Mouse (Mus musculus) cerebellum, adult 11 months (tissue): Measurements from ENCODE around the gene Gas2l1.
"Not testable (repeated sequence)": the region's sequence is repeated elsewhere in the genome, so short reads cannot be mapped to it uniquely, and the experiment has no call there.

Experiments used
- DNase-seq: peaks from one replicate; pipeline ENCODE4 v3.0.0; 2022

Gene Gas2l1

DNA sequence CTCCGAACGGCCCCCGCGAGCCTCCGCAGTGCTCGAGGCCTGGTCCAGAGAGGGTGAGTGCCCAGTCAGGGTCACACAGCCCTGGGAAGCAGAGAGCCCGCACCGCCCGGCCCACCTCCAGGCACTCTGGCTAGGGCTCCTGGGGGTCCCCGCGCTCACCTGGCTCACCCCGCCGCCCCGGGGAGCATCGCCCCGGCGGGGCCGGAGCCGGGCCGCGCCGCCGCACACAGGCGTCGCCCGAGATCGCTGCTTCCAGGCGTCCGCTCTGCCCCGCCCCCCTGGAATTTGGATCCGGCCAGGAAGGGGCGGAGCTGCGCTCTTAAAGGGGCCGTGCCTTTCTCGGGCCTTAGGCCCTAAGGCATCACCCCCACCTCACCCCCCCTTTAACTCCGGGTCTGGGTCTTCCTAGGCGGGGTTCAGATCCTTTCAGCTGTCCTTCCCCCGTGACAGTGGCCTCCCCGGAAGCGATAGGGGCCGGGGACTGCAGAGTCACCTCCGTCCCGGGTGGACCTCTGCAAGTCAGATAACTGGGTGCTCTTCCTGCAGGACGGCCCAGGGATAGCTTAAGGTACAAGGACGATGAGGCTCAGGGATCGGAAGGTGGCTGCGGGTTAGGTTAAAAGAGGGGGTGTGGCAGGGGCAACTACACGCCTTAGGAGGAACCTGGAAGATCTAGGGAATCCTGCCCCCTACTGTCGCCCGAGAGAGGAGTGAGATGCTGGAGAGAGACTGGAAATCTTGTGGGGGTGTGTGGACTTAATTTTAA is at the start of gene Gas2l1:
Gene Gas2l1, minus strand, starts transcription at position 272 of the 766 bp plus-strand sequence.
- DNase-seq, result peak; percentile 82

DNA sequence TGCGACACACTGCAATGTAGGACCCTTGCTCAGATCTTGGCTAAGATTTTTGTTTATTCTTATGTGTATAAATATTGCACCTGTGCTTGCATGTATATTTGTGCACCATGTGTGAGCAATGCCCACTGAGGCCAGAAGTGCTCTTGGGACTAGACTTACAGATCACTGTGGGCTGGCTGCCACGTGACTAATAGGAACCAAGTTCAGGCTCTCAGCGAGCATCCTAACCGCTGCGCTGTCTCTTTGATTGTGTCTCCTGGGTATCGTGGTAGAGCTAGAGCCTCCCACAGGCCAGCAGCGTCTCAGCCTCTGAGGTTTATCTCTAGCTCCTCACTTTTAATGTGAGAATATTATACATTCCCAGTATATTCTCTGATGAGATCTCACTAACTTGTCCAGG is 48.5 kb upstream of the Gas2l1 start:
- no peak for DNase-seq

- DNase-seq, result no peak
Measured at GRCm38 (mm10) chr11:5109441-5109840, 44.3 kb upstream of the Gas2l1 start.

GRCm38 (mm10) chr11:5103986-5104509 is 38.9 kb upstream of the Gas2l1 start:
- no peak for DNase-seq

- DNase-seq, result no peak
Measured at GRCm38 (mm10) chr11:5102384-5102783, 37.3 kb upstream of the Gas2l1 start.

- DNase-seq, result no peak
Measured at GRCm38 (mm10) chr11:5101641-5102040, 36.5 kb upstream of the Gas2l1 start.

DNA sequence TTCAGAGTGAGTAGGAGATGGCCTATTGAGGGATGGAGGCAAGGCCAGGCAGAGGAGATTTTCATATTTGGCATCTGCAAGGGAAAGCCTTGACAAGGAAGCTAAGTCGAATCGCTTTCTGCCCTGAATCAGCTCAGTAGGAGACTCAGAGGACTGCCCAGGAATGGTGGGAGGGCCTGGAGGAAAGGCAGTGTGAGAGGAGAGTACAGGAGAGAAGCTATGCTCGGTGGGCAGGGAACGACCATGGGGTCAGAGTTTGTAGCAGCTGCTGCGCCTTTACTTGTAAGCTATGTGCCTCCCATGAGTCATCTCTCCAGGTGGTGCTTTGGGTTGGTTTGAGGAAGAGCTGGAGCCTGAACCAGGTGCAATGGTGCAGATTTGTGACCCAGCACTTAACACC is 35.7 kb upstream of the Gas2l1 start:
- DNase-seq, result no peak

GRCm38 (mm10) chr11:5100283-5100682 is 35.2 kb upstream of the Gas2l1 start:
- DNase-seq, result no peak

- DNase-seq, result peak; percentile 64
Measured at GRCm38 (mm10) chr11:5099576-5100183, 34.6 kb upstream of the Gas2l1 start.

- DNase-seq, result peak; percentile 98
Measured at GRCm38 (mm10) chr11:5098736-5099542, 33.8 kb upstream of the Gas2l1 start, which contains the start of the genes Rhbdd3 and Ewsr1. Rhbdd3 (plus strand) TSS chr11:5098926. Ewsr1 (minus strand) TSS chr11:5099266.

DNA sequence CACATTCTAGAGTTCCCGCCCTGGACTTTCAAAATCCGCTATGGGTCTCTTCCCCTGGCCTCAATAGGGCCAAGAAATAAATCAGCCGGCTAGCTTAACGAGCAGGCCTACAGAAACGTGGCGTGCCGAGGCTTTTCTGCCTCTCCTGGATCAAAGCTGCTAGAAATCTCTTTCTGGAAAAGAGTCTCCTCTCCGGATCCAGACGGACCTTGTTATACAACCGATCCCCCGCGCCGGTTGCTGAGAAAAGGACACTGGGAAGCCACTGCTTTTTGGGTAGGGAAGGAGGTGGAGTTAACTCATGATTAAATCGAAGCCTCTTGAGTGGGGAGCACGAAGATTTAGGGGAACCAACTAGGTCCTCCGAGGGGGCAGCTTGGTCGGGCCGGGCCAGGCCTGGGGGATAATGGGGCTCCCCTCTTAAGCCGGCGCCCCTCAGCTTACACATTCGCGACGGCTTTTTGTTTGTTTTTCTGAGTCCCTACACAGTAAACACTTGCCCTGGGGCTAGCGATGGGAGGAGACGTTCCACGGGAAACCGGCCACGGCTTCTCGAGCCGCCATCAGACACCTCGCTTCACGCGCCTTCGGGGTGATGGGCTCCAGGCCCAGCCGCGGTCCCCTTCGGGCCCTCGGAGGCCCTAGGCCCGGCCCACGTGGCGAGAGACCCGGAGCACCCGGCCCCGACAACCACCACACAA is 33.1 kb upstream of the Gas2l1 start:
- peak; percentile 40 for DNase-seq

DNA sequence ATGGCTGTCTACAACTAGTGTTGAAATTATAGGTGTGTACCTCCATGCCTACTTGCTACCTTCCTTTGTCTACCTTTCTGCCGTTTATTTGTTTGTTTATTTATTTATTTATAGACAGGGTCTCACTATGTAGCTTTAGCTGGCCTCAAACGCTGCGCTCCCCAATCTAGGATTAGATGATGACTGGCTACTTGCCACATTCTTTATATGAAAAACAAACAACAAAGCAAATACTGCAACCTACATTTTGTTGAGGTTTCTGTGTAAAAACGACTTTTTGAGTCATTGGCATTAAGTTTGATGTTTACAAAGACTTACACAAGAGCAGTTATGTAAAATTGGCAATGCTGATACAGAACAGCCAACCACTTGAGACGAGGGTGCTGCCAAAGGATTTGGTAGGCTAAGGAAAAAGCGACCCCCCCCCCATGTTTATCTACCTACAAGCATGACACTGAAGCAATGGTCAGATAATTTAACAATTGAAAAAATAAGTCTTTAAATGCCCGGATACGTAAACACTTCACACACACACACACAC is 31.4 kb upstream of the Gas2l1 start:
- DNase-seq, result no peak

- no peak for DNase-seq
Measured at GRCm38 (mm10) chr11:5095877-5096276, 30.8 kb upstream of the Gas2l1 start.

- DNase-seq, result no peak
Measured at GRCm38 (mm10) chr11:5091706-5092105, 26.6 kb upstream of the Gas2l1 start.

GRCm38 (mm10) chr11:5089147-5089546 is 24.0 kb upstream of the Gas2l1 start:
- no peak for DNase-seq

GRCm38 (mm10) chr11:5076843-5077242 is 11.7 kb upstream of the Gas2l1 start:
- DNase-seq, result not testable (repeated sequence)

GRCm38 (mm10) chr11:5075760-5076159 is 10.6 kb upstream of the Gas2l1 start:
- DNase-seq, result no peak

GRCm38 (mm10) chr11:5074882-5075281 is 9.8 kb upstream of the Gas2l1 start:
- no peak for DNase-seq

- no peak for DNase-seq
Measured at GRCm38 (mm10) chr11:5068126-5068971, 3.2 kb upstream of the Gas2l1 start.

GRCm38 (mm10) chr11:5067063-5067462 is 1.9 kb upstream of the Gas2l1 start:
- DNase-seq, result no peak
